Comparison of ENCODE assay signal across 18 mouse cellular contexts in the genomic region with DNA sequence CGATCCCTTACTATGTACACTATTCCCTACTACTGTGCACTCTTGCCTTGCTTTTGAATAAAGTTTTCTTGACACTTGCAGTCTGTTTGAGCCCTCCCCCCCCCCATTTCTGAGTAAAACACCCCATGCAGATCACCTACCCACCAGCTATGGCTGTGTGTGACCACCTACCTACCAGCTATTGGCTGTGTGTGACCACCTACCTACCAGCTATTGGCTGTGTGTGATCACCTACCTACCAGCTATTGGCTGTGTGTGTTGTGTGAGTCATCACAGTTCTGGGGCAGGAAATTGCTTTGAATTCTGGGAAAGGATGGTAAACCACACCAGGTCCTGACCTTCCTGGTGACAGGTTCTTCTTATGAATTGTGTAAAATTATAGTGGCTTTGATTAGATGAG. TPM values are rescaled to one million over a fixed set of nuclear protein-coding genes. Genes with fewer than 3 reads are reported as not detected.
DNase-seq lines count a peak whose midpoint lies in the region; ATAC-seq and TF ChIP-seq lines count a peak whose summit lies in the region.
"Had no signal": no experiment of that assay in that cellular context is flagged by ENCODE, and none has a peak within 500 bp of the region (broad histone marks: within the 10 kb centered on the region; RNA-seq: fewer than 3 reads in every experiment).

No protein-coding gene starts in this region.

- no peaks in the 10 kb centered on the region for H3K36me3 ChIP-seq in stomach, embryonic 15.5 days
- no peaks in the 10 kb centered on the region for H3K36me3 ChIP-seq in stomach, postnatal 0 days (ENCODE audit: control insufficient read depth, insufficient read depth, low read length)
- no peaks in the 10 kb centered on the region for H3K36me3 ChIP-seq in midbrain, embryonic 15.5 days (replicated peaks)
- H3K36me3 ChIP-seq: embryonic facial prominence, embryonic 13.5 days; forebrain, embryonic 12.5 days; heart, embryonic 12.5 days; hindbrain, embryonic 10.5 days had no signal

- no peak overlapping the region for H3K4me3 ChIP-seq in stomach, embryonic 15.5 days (replicated peaks)
- no peak overlapping the region for H3K4me3 ChIP-seq in stomach, postnatal 0 days (ENCODE audit: low read depth, low read length)
- H3K4me3 ChIP-seq in midbrain, embryonic 15.5 days, result no peak overlapping the region
- H3K4me3 ChIP-seq: embryonic facial prominence, embryonic 13.5 days; forebrain, embryonic 12.5 days; heart, embryonic 12.5 days; hindbrain, embryonic 10.5 days had no signal

- ATAC-seq in stomach, embryonic 15.5 days (ENCODE audit: insufficient read depth, low FRiP score, low read depth), result no peak
- no peak for ATAC-seq in stomach, postnatal 0 days (ENCODE audit: low FRiP score, low TSS enrichment)
- ATAC-seq in activated CD4-positive, CD25-positive, alpha-beta regulatory T cell, adult 4 months, result peak; percentile 59
- no peak for ATAC-seq in midbrain, embryonic 15.5 days (replicated peaks)
- ATAC-seq: forebrain, embryonic 16.5 days; intestine, postnatal 0 days had no signal

- no peak overlapping the region for H3K9ac ChIP-seq in stomach, embryonic 15.5 days
- no peak overlapping the region for H3K9ac ChIP-seq in stomach, postnatal 0 days (ENCODE audit: low read length)
- no peak overlapping the region for H3K9ac ChIP-seq in midbrain, embryonic 15.5 days
- H3K9ac ChIP-seq: embryonic facial prominence, embryonic 13.5 days; forebrain, embryonic 12.5 days; heart, embryonic 12.5 days; hindbrain, embryonic 14.5 days had no signal

- no peak overlapping the region for H3K4me2 ChIP-seq in stomach, embryonic 15.5 days
- no peak overlapping the region for H3K4me2 ChIP-seq in stomach, postnatal 0 days (replicated peaks; ENCODE audit: low read depth)
- no peak overlapping the region for H3K4me2 ChIP-seq in midbrain, embryonic 15.5 days
- H3K4me2 ChIP-seq: embryonic facial prominence, embryonic 13.5 days; forebrain, embryonic 12.5 days; heart, embryonic 12.5 days; hindbrain, embryonic 14.5 days had no signal

- H3K27ac ChIP-seq in stomach, embryonic 15.5 days, result 0 out of 2 replicates have a peak overlapping the region, but pooled peaks have one; percentile 32
- H3K27ac ChIP-seq in stomach, postnatal 0 days (replicated peaks), result no peak overlapping the region
- no peak overlapping the region for H3K27ac ChIP-seq in midbrain, embryonic 15.5 days
- H3K27ac ChIP-seq: embryonic facial prominence, embryonic 13.5 days; forebrain, embryonic 12.5 days; hindbrain, embryonic 10.5 days; hindbrain, embryonic 14.5 days had no signal

- no peak for DNase-seq in stomach, postnatal 0 days (ENCODE audit: low spot score)
- peak; percentile 28 for DNase-seq in CD4-positive, CD25-positive, alpha-beta regulatory T cell, adult 2 months (ENCODE audit: low read depth, low spot score)
- no peak for DNase-seq in right cerebral cortex, adult 2 months (ENCODE audit: low spot score in 2 of 2)
- DNase-seq in adrenal gland, adult 2 months, result no peak
- DNase-seq: adrenal gland, postnatal 14 days; cerebellum, adult 11-12 months; cerebellum, adult 9-10 months; gastrocnemius, postnatal 14 days had no signal

- no peaks in the 10 kb centered on the region for H3K27me3 ChIP-seq in stomach, embryonic 15.5 days (replicated peaks)
- no peaks in the 10 kb centered on the region for H3K27me3 ChIP-seq in stomach, postnatal 0 days (ENCODE audit: control insufficient read depth, insufficient read depth, low read length)
- no peaks in the 10 kb centered on the region for H3K27me3 ChIP-seq in midbrain, embryonic 15.5 days (replicated peaks)
- H3K27me3 ChIP-seq: embryonic facial prominence, embryonic 13.5 days; heart, embryonic 12.5 days had no signal

- WGBS in stomach, embryonic 15.5 days, result 80% methylated on average over 1 of the region's 1 CpGs
- 88% methylated on average over 1 of the region's 1 CpGs for WGBS in stomach, postnatal 0 days
- 97% methylated on average over 1 of the region's 1 CpGs for WGBS in midbrain, embryonic 15.5 days

- TF ChIP-seq EP300 in stomach, postnatal 0 days (optimal IDR thresholded peaks at IDR 0.05), result no peak

- H3K4me1 ChIP-seq in stomach, embryonic 15.5 days, result 0 out of 2 replicates have a peak, but pooled peaks cover 10% of the 10 kb centered on the region
- H3K4me1 ChIP-seq in stomach, postnatal 0 days (replicated peaks; ENCODE audit: control insufficient read depth, insufficient read depth), result no peaks in the 10 kb centered on the region
- peaks cover 9% of the 10 kb centered on the region for H3K4me1 ChIP-seq in midbrain, embryonic 15.5 days

- no peaks in the 10 kb centered on the region for H3K9me3 ChIP-seq in stomach, embryonic 15.5 days
- no peaks in the 10 kb centered on the region for H3K9me3 ChIP-seq in stomach, postnatal 0 days (ENCODE audit: control insufficient read depth, low read length)
- no peaks in the 10 kb centered on the region for H3K9me3 ChIP-seq in midbrain, embryonic 15.5 days
- H3K9me3 ChIP-seq: embryonic facial prominence, embryonic 13.5 days; forebrain, embryonic 12.5 days; heart, embryonic 12.5 days; hindbrain, embryonic 10.5 days had no signal

- TF ChIP-seq CTCF in stomach, postnatal 0 days (IDR thresholded peaks at IDR 0.05; ENCODE audit: low read depth), result no peak

RNA-seq across cellular contexts. Expression of a gene that starts 4.6 kb away (rescaled TPM):
- 13.8 and 15.6 TPM in 2 replicates for polyA plus RNA-seq in stomach, embryonic 15.5 days (2015; fragmentation: Nextera tagmentation; extraction: Ambion mirVana)
- polyA plus RNA-seq in stomach, postnatal 0 days (2015; fragmentation: Nextera tagmentation; extraction: Ambion mirVana), result 23.4 and 25.0 TPM in 2 replicates
- polyA plus RNA-seq in activated CD4-positive, CD25-positive, alpha-beta regulatory T cell, adult 4 months (2017; shearing (Covaris generic)), result 1 to 10 TPM; 2.5 to 7.1 TPM
- 1 to 10 TPM; 5.7 to 9.6 TPM for total RNA-seq in adrenal gland, adult 2 months (2021)
- polyA plus RNA-seq in adrenal gland, adult 2 months (2012; rRNA removed), result 1.7 and 2.2 TPM in 2 replicates
- polyA plus RNA-seq in midbrain, embryonic 15.5 days (2015; fragmentation: Nextera tagmentation; extraction: Ambion mirVana), result 6.2 and 6.8 TPM in 2 replicates

RNA-seq across cellular contexts. Expression of a gene that starts 26.2 kb away (rescaled TPM):
- 14.9 and 15.3 TPM in 2 replicates for polyA plus RNA-seq in stomach, embryonic 15.5 days (2015; fragmentation: Nextera tagmentation; extraction: Ambion mirVana)
- polyA plus RNA-seq in stomach, postnatal 0 days (2015; fragmentation: Nextera tagmentation; extraction: Ambion mirVana), result 4.6 and 5.5 TPM in 2 replicates
- 1 to 10 TPM; 1.5 to 2.7 TPM for polyA plus RNA-seq in activated CD4-positive, CD25-positive, alpha-beta regulatory T cell, adult 4 months (2017; shearing (Covaris generic))
- total RNA-seq in adrenal gland, adult 2 months (2021), result 1 to 10 TPM; 1.5 to 3.5 TPM
- 0.21 TPM in 1 of 2 replicates, not detected in the other for polyA plus RNA-seq in adrenal gland, adult 2 months (2012; rRNA removed)
- 33.0 and 36.3 TPM in 2 replicates for polyA plus RNA-seq in midbrain, embryonic 15.5 days (2015; fragmentation: Nextera tagmentation; extraction: Ambion mirVana)

RNA-seq across cellular contexts. Expression of a gene that starts 31.4 kb away (rescaled TPM):
- 0.33 and 0.41 TPM in 2 replicates for polyA plus RNA-seq in stomach, embryonic 15.5 days (2015; fragmentation: Nextera tagmentation; extraction: Ambion mirVana)
- 0.47 TPM in 2 replicates for polyA plus RNA-seq in stomach, postnatal 0 days (2015; fragmentation: Nextera tagmentation; extraction: Ambion mirVana)
- 1 to 10 TPM; 3.5 to 9.7 TPM for polyA plus RNA-seq in activated CD4-positive, CD25-positive, alpha-beta regulatory T cell, adult 4 months (2017; shearing (Covaris generic))
- under 1 TPM; 0.89 to 0.97 TPM for total RNA-seq in adrenal gland, adult 2 months (2021)
- polyA plus RNA-seq in adrenal gland, adult 2 months (2012; rRNA removed), result 0.41 TPM in 1 of 2 replicates, not detected in the other
- 0.41 and 0.50 TPM in 2 replicates for polyA plus RNA-seq in midbrain, embryonic 15.5 days (2015; fragmentation: Nextera tagmentation; extraction: Ambion mirVana)
